Mouse (Mus musculus) MEL (cell line): Measurements from ENCODE around the gene Ugt1a9. TPM values are rescaled to one million over a fixed set of nuclear protein-coding genes. Genes with fewer than 3 reads are reported as not detected.

Experiments used
- DNase-seq: peaks from one replicate; pipeline ENCODE4 v3.0.0; 2011; ENCODE audit warnings: low read depth, low spot score
- H3K27ac ChIP-seq: 2 replicates; pipeline ENCODE4 v1.5.1; 2012; ENCODE audit warnings: low read depth, mild to moderate bottlenecking, control low read depth, low read length, moderate library complexity; ENCODE audit not compliant: control insufficient read depth
- H3K27me3 ChIP-seq, 2 experiments: fragments of 150-350 bp in 1 of 2; sonication (generic) in 1 of 2; 2 replicates each; pipeline ENCODE4 v1.6.1; 2012; ENCODE audit warnings: low read length in 2 of 2, mild to moderate bottlenecking in 2 of 2, improper control_type of control experiment in 1 of 2, moderate library complexity in 1 of 2; ENCODE audit not compliant: insufficient read depth in 2 of 2, control insufficient read depth in 1 of 2
- H3K36me3 ChIP-seq, 2 experiments: 2 replicates each; pipeline ENCODE4 v1.6.1; 2012 to 2014; ENCODE audit warnings: low read length in 2 of 2, improper control_type of control experiment in 1 of 2, inconsistent platforms in 1 of 2, mild to moderate bottlenecking in 1 of 2; ENCODE audit not compliant: insufficient read depth in 2 of 2, control insufficient read depth in 1 of 2
- H3K4me1 ChIP-seq, 2 experiments: fragments of 150-350 bp in 1 of 2; sonication (generic) in 1 of 2; 2 replicates each; pipeline ENCODE4 v1.6.1; 2012; ENCODE audit warnings: low read length in 2 of 2, improper control_type of control experiment in 1 of 2, mild to moderate bottlenecking in 1 of 2; ENCODE audit not compliant: insufficient read depth in 2 of 2, control insufficient read depth in 1 of 2
- H3K4me3 ChIP-seq, 2 experiments: fragments of 150-350 bp in 1 of 2; sonication (generic) in 1 of 2; 2 replicates each; pipeline ENCODE4 v1.5.1; 2012; ENCODE audit warnings: low read depth in 2 of 2, low read length in 2 of 2, mild to moderate bottlenecking in 2 of 2, moderate library complexity in 2 of 2, control low read depth in 1 of 2, improper control_type of control experiment in 1 of 2; ENCODE audit not compliant: control insufficient read depth in 1 of 2, insufficient read depth in 1 of 2
- H3K79me2 ChIP-seq: 2 replicates; pipeline ENCODE4 v1.6.1; 2012; ENCODE audit warnings: mild to moderate bottlenecking, low read length, moderate library complexity; ENCODE audit not compliant: control insufficient read depth, poor library complexity, insufficient read depth
- H3K9ac ChIP-seq: 2 replicates; pipeline ENCODE4 v1.6.1; 2012; ENCODE audit warnings: low read depth, mild to moderate bottlenecking, control low read depth, low read length, moderate library complexity; ENCODE audit not compliant: control insufficient read depth, poor library complexity, severe bottlenecking
- H3K9me3 ChIP-seq: fragments of 150-350 bp; sonication (generic); replicated peaks from 2 replicates; pipeline ENCODE4 v1.6.1; 2012; ENCODE audit warnings: mild to moderate bottlenecking, low read length, improper control_type of control experiment, moderate library complexity; ENCODE audit not compliant: insufficient read depth
- BHLHE40 ChIP-seq: IDR thresholded peaks from 2 replicates; pipeline ENCODE4 v1.6.1; 2012; ENCODE audit warnings: low read depth, mild to moderate bottlenecking, inconsistent platforms, low read length, improper control_type of control experiment, borderline replicate concordance
- CHD1 ChIP-seq: IDR thresholded peaks from 2 replicates; pipeline ENCODE4 v1.6.1; 2012; ENCODE audit warnings: low read depth, mild to moderate bottlenecking, inconsistent platforms, low read length, improper control_type of control experiment
- CHD2 ChIP-seq: IDR thresholded peaks from 2 replicates; pipeline ENCODE4 v1.6.1; 2011; ENCODE audit warnings: low read length, improper control_type of control experiment
- E2F4 ChIP-seq: IDR thresholded peaks from 2 replicates; pipeline ENCODE4 v1.6.1; 2011; ENCODE audit warnings: low read depth, low read length, improper control_type of control experiment, borderline replicate concordance
- ELF1 ChIP-seq: IDR thresholded peaks from 2 replicates; pipeline ENCODE4 v1.6.1; 2014; ENCODE audit warnings: low read depth, mild to moderate bottlenecking, inconsistent platforms, low read length, improper control_type of control experiment, moderate library complexity
- ETS1 ChIP-seq: IDR thresholded peaks from 2 replicates; pipeline ENCODE4 v1.6.1; 2012; ENCODE audit warnings: low read depth, mild to moderate bottlenecking, inconsistent platforms, low read length, improper control_type of control experiment, moderate library complexity
- GATA1 ChIP-seq: IDR thresholded peaks from 2 replicates; pipeline ENCODE4 v1.6.1; 2011; ENCODE audit warnings: low read depth, low read length, improper control_type of control experiment
- JUND ChIP-seq: IDR thresholded peaks from 2 replicates; pipeline ENCODE4 v1.6.1; 2011; ENCODE audit warnings: low read depth, mild to moderate bottlenecking, improper control_type of control experiment, low read length
- MAFK ChIP-seq: IDR thresholded peaks from 2 replicates; pipeline ENCODE4 v1.6.1; 2011; ENCODE audit warnings: low read depth, mild to moderate bottlenecking, low read length, improper control_type of control experiment, borderline replicate concordance
- MAZ ChIP-seq: IDR thresholded peaks from 2 replicates; pipeline ENCODE4 v1.6.1; 2012; ENCODE audit warnings: low read depth, mild to moderate bottlenecking, inconsistent platforms, low read length, improper control_type of control experiment
- MEF2A ChIP-seq: IDR thresholded peaks from 2 replicates; pipeline ENCODE4 v1.6.1; 2014; ENCODE audit warnings: low read depth, mild to moderate bottlenecking, inconsistent platforms, low read length, improper control_type of control experiment; ENCODE audit not compliant: poor library complexity, insufficient replicate concordance, severe bottlenecking; ENCODE audit errors: extremely low read depth
- MYB ChIP-seq: IDR thresholded peaks from 2 replicates; pipeline ENCODE4 v1.6.1; 2011; ENCODE audit warnings: mild to moderate bottlenecking, low read depth, low read length, improper control_type of control experiment
- MYC ChIP-seq: IDR thresholded peaks from 2 replicates; pipeline ENCODE4 v1.6.1; 2011; ENCODE audit warnings: low read depth, mild to moderate bottlenecking, low read length, improper control_type of control experiment, moderate library complexity
- POLR2A ChIP-seq, 2 experiments: IDR thresholded peaks; 2 replicates each; pipeline ENCODE4 v1.6.1; 2011 to 2012; ENCODE audit warnings: low read length in 2 of 2, mild to moderate bottlenecking in 2 of 2, control low read depth in 1 of 2, improper control_type of control experiment in 1 of 2, low read depth in 1 of 2, moderate library complexity in 1 of 2; ENCODE audit not compliant: control insufficient read depth in 1 of 2, insufficient read depth in 1 of 2, poor library complexity in 1 of 2
- POLR2AphosphoS5 ChIP-seq: IDR thresholded peaks from 2 replicates; pipeline ENCODE4 v1.6.1; 2012; ENCODE audit warnings: low read depth, borderline replicate concordance, mild to moderate bottlenecking, inconsistent platforms, low read length, moderate library complexity, mixed read lengths
- RAD21 ChIP-seq: IDR thresholded peaks from 2 replicates; pipeline ENCODE4 v1.6.1; 2011; ENCODE audit warnings: mild to moderate bottlenecking, low read depth, low read length, improper control_type of control experiment
- TCF12 ChIP-seq: IDR thresholded peaks from 2 replicates; pipeline ENCODE4 v1.6.1; 2014; ENCODE audit warnings: low read depth, mild to moderate bottlenecking, inconsistent platforms, low read length, improper control_type of control experiment, moderate library complexity
- ZKSCAN1 ChIP-seq: IDR thresholded peaks from 2 replicates; pipeline ENCODE4 v1.6.1; 2012; ENCODE audit warnings: low read depth, mild to moderate bottlenecking, inconsistent platforms, low read length, improper control_type of control experiment, moderate library complexity
- ZNF384 ChIP-seq: IDR thresholded peaks from 2 replicates; pipeline ENCODE4 v1.6.1; 2012; ENCODE audit warnings: low read depth, mild to moderate bottlenecking, inconsistent platforms, low read length, improper control_type of control experiment
- polyA plus RNA-seq, 2 experiments: library from polyadenylated mRNA; stranded (reverse) in 1 of 2; unstranded in 1 of 2; fragments of >175 nt in 1 of 2; fragments of >200 nt in 1 of 2; gene quantifications; 2 replicates each; pipeline versions ENCODE4 v1.2.1 to v1.2.4; 2012; ENCODE audit warnings: low replicate concordance in 2 of 2, low read depth in 1 of 2; ENCODE audit not compliant: insufficient read length in 2 of 2, insufficient read depth in 1 of 2, missing spikeins in 1 of 2
- total RNA-seq: library from RNA; depleted of rRNA; stranded (reverse); fragments of 300-350 nt; gene quantifications from 2 replicates; pipeline ENCODE4 v1.2.3, GENCODE M21; 2012

Ugt1a9 gene
- total and polyA plus RNA-seq, 3 experiments = not detected

- H3K79me2 ChIP-seq = no peaks in the 10 kb centered on the region
These were observed 155.1 kb downstream of the Ugt1a9 start for GRCm38 (mm10) chr1:88225741-88226140.

GRCm38 (mm10) chr1:88226670-88227379 lies 156.2 kb downstream of the Ugt1a9 start, which contains the start of gene Mroh2a:
Gene Mroh2a (plus strand): TSS chr1:88226986.
- Histone ChIP-seq H3K4me1 (no peaks in the 10 kb centered on the region), H3K9ac (no peak within 1 kb of the TSS), H3K79me2 (no peaks in the 10 kb centered on the region), H3K36me3 (no peaks in the 10 kb centered on the region), H3K9me3 (no peaks in the 10 kb centered on the region), H3K4me3 (no peak within 1 kb of the TSS), H3K27me3 (no peaks in the 10 kb centered on the region), H3K27ac (no peak within 1 kb of the TSS)
- TF ChIP-seq MAFK (no peak), CHD2 (no peak), BHLHE40 (no peak)
- DNase-seq = peak; percentile 35

More at GRCm38 (mm10) chr1:88225741-88226140, 155.1 kb downstream of the Ugt1a9 start:
- no peaks in the 10 kb centered on the region for H3K4me1 ChIP-seq
- no peak overlapping the region for H3K4me3 ChIP-seq
- H3K27ac ChIP-seq = no peak overlapping the region
- no peak overlapping the region for H3K9ac ChIP-seq
- H3K27me3 ChIP-seq = no peaks in the 10 kb centered on the region
- TF ChIP-seq TCF12 (no peak), RAD21 (no peak), E2F4 (no peak), JUND (no peak), ETS1 (no peak), CHD1 (no peak), ZKSCAN1 (no peak), POLR2A (IDR thresholded peaks at IDR 0.05; ENCODE audit: control insufficient read depth in 1 of 2, insufficient read depth in 1 of 2, low read depth in 1 of 2, low read length in 2 of 2, poor library complexity in 1 of 2) (no peak), MAZ (no peak), POLR2AphosphoS5 (no peak), ELF1 (no peak)
- no peaks in the 10 kb centered on the region for H3K36me3 ChIP-seq
- no peak for DNase-seq
- no peaks in the 10 kb centered on the region for H3K9me3 ChIP-seq

GRCm38 (mm10) chr1:88227482-88227881 lies 156.9 kb downstream of the Ugt1a9 start:
- TF ChIP-seq ETS1 (no peak), MYB (no peak), GATA1 (no peak), ZNF384 (no peak), MEF2A (no peak), MYC (no peak)
- no peak for DNase-seq
- Histone ChIP-seq H3K27me3 (no peaks in the 10 kb centered on the region), H3K9me3 (no peaks in the 10 kb centered on the region), H3K79me2 (no peaks in the 10 kb centered on the region), H3K36me3 (no peaks in the 10 kb centered on the region), H3K9ac (no peak overlapping the region), H3K4me1 (no peaks in the 10 kb centered on the region), H3K27ac (no peak overlapping the region), H3K4me3 (no peak overlapping the region)
